Mouse (Mus musculus) heart, adult 2 months (tissue): Measurements from ENCODE around the gene Cd82.

ENCODE experiments used
- CTCF ChIP-seq: fragments of 200-600 bp; IDR thresholded peaks from 2 replicates; pipeline ENCODE4 v1.8.1; 2022; ENCODE audit warnings: antibody characterized with exemption, mild to moderate bottlenecking, moderate library complexity
- EP300 ChIP-seq: fragments of 200-500 bp; IDR thresholded peaks from 2 replicates; pipeline ENCODE4 v1.6.1; 2011; ENCODE audit warnings: low read depth, low read length, control low read depth; ENCODE audit not compliant: insufficient read depth

DNA sequence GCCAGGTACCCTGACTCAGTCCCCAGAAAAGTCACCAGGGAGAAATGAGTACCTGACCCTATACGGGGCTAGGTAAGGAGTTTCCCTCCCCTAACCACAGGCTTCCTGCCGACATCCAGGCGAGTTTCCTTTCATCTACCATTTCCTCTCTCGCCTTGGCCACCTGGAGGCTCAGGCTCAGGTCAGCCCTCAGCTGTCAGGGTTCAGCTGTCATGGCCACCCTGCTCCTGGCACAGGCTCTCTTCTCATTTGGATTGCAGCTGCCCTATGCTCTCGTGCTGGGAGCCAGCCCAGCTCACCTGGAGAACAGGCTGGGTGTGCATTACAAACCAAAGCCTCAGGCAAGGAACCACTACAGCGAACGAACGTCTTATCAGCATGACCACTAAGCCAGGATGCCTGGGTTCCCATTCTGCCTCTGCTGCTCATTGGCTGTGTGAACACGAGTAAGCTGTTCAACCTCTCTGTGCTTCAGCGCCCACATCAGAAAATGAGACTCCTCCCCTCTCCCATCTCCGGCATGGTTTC lies 34.9 kb downstream of the Cd82 start:
- TF ChIP-seq EP300 (no peak), CTCF (no peak)
